Mouse (Mus musculus): Measurements from ENCODE around the gene Kcna2.
A peak's percentile ranks its signal among the peaks of the same experiment; 100 is the strongest.

Kcna2 gene

GRCm38 (mm10) chr3:107100811-107101455, at the start of gene Kcna2:
TSS of gene Kcna2 (plus strand) at chr3:107101146.
- DNase-seq = no peak

- no peak for DNase-seq
Measured at GRCm38 (mm10) chr3:107061468-107061867, 39.5 kb upstream of the Kcna2 start.

- DNase-seq = no peak
Measured at GRCm38 (mm10) chr3:107062771-107063170, 38.2 kb upstream of the Kcna2 start.

- no peak for DNase-seq
Measured at GRCm38 (mm10) chr3:107065510-107066095, 35.3 kb upstream of the Kcna2 start.

- DNase-seq = no peak
Measured at GRCm38 (mm10) chr3:107066165-107066850, 34.6 kb upstream of the Kcna2 start.

- no peak for DNase-seq
Measured at GRCm38 (mm10) chr3:107067245-107067644, 33.7 kb upstream of the Kcna2 start.

GRCm38 (mm10) chr3:107073863-107074262, 27.1 kb upstream of the Kcna2 start:
- no peak for DNase-seq

- no peak for DNase-seq
Measured at GRCm38 (mm10) chr3:107075705-107076104, 25.2 kb upstream of the Kcna2 start.

- DNase-seq = no peak
Measured at GRCm38 (mm10) chr3:107076658-107077057, 24.3 kb upstream of the Kcna2 start.

- no peak for DNase-seq
Measured at GRCm38 (mm10) chr3:107077101-107077500, 23.8 kb upstream of the Kcna2 start.

- no peak for DNase-seq
Measured at GRCm38 (mm10) chr3:107080803-107081202, 20.1 kb upstream of the Kcna2 start.

GRCm38 (mm10) chr3:107081227-107081626, 19.7 kb upstream of the Kcna2 start:
- DNase-seq = no peak

- no peak for DNase-seq
Measured at GRCm38 (mm10) chr3:107084586-107084985, 16.4 kb upstream of the Kcna2 start.

GRCm38 (mm10) chr3:107087410-107087809, 13.5 kb upstream of the Kcna2 start:
- DNase-seq = no peak

GRCm38 (mm10) chr3:107088820-107089219, 12.1 kb upstream of the Kcna2 start:
- DNase-seq = no peak

GRCm38 (mm10) chr3:107089475-107089874, 11.5 kb upstream of the Kcna2 start:
- DNase-seq = no peak

GRCm38 (mm10) chr3:107090001-107090400, 10.9 kb upstream of the Kcna2 start:
- no peak for DNase-seq

- no peak for DNase-seq
Measured at GRCm38 (mm10) chr3:107090403-107091150, 10.4 kb upstream of the Kcna2 start.

GRCm38 (mm10) chr3:107094028-107094427, 6.9 kb upstream of the Kcna2 start:
- DNase-seq = peak; percentile 53

GRCm38 (mm10) chr3:107096269-107096731, 4.6 kb upstream of the Kcna2 start:
- no peak for DNase-seq

- no peak for DNase-seq
Measured at GRCm38 (mm10) chr3:107099866-107100265, 1.1 kb upstream of the Kcna2 start.

GRCm38 (mm10) chr3:107101456-107101786, 475 bp downstream of the Kcna2 start:
- DNase-seq = peak; percentile 13

Measured in kidney, postnatal 10 days (tissue).